In the genomic region with DNA sequence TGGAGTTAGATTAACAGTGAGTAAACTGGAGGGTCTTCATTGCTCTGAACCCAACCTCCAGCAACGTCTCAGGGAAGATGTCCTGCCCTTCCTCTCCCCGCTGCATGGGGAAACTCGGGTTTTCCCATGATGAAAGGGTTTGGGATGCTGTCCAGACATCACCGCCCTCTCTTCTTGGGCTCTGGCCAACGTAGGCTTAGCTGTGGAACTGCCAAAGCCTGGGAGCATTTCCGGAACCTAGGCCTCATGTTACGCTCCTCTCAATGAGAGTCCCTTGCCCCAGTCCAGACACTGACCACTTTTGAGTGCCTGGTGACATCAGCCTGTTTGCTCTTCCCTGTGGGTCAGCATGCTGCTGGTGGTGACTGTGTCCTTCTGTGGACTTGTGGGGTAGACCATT, we compare ENCODE assay signal across 10 mouse cellular contexts. TPM values are rescaled to one million over a fixed set of nuclear protein-coding genes. Genes with fewer than 3 reads are reported as not detected.
DNase-seq lines count a peak whose midpoint lies in the region; ATAC-seq lines count a peak whose summit lies in the region.
"Had no signal": no experiment of that assay in that cellular context is flagged by ENCODE, and none has a peak within 500 bp of the region (broad histone marks: within the 10 kb centered on the region; RNA-seq: fewer than 3 reads in every experiment).

No protein-coding gene starts in this region.

- intact Hi-C loops in heart, postnatal 36 days (cut with DNase I): no loop called here

- ATAC-seq in stomach, embryonic 15.5 days (ENCODE audit: insufficient read depth, low FRiP score, low read depth): no peak
- no peak for ATAC-seq in CD4-positive, CD25-positive, alpha-beta regulatory T cell, adult 4 months

- no peaks in the 10 kb centered on the region for H3K36me3 ChIP-seq in stomach, embryonic 15.5 days
- no peaks in the 10 kb centered on the region for H3K36me3 ChIP-seq in forebrain, embryonic 10.5 days (replicated peaks)
- H3K36me3 ChIP-seq: embryonic facial prominence, embryonic 12.5 days; liver, embryonic 15.5 days had no signal

- peak; percentile 55 for DNase-seq in adrenal gland, postnatal 10 days
- DNase-seq in adrenal gland, adult 18-20 months (ENCODE audit: low spot score in 2 of 2): no peak
- peak; percentile 19 for DNase-seq in right cerebral cortex, postnatal 14 days
- DNase-seq in right cerebral cortex, postnatal 4 days: no peak
- DNase-seq in heart, postnatal 36 days: peak; percentile 55 to 65
- DNase-seq in forebrain, embryonic 10.5 days (ENCODE audit: extremely low spot score, low spot score): no peak

- WGBS in stomach, embryonic 15.5 days: 48% methylated on average over 7 of the region's 7 CpGs
- 88% methylated on average over 7 of the region's 7 CpGs for WGBS in forebrain, embryonic 10.5 days

- no peak overlapping the region for H3K9ac ChIP-seq in stomach, embryonic 15.5 days
- H3K9ac ChIP-seq: embryonic facial prominence, embryonic 12.5 days; liver, embryonic 15.5 days had no signal

- no peaks in the 10 kb centered on the region for H3K27me3 ChIP-seq in stomach, embryonic 15.5 days (replicated peaks)
- peaks cover 32% of the 10 kb centered on the region for H3K27me3 ChIP-seq in forebrain, embryonic 10.5 days (ENCODE audit: poor library complexity, severe bottlenecking)
- H3K27me3 ChIP-seq: embryonic facial prominence, embryonic 12.5 days had no signal

- H3K9me3 ChIP-seq in stomach, embryonic 15.5 days: no peaks in the 10 kb centered on the region
- no peaks in the 10 kb centered on the region for H3K9me3 ChIP-seq in forebrain, embryonic 10.5 days
- H3K9me3 ChIP-seq: embryonic facial prominence, embryonic 12.5 days; liver, embryonic 15.5 days had no signal

- no peak overlapping the region for H3K4me2 ChIP-seq in stomach, embryonic 15.5 days
- H3K4me2 ChIP-seq: embryonic facial prominence, embryonic 12.5 days; liver, embryonic 15.5 days had no signal

- H3K4me3 ChIP-seq in stomach, embryonic 15.5 days (replicated peaks): no peak overlapping the region
- no peak overlapping the region for H3K4me3 ChIP-seq in forebrain, embryonic 10.5 days
- H3K4me3 ChIP-seq: embryonic facial prominence, embryonic 12.5 days; liver, embryonic 15.5 days had no signal

- H3K4me1 ChIP-seq in stomach, embryonic 15.5 days: no peaks in the 10 kb centered on the region
- peaks cover 2% of the 10 kb centered on the region for H3K4me1 ChIP-seq in forebrain, embryonic 10.5 days
- H3K4me1 ChIP-seq: embryonic facial prominence, embryonic 12.5 days; liver, embryonic 15.5 days had no signal

- peak overlapping the region; percentile 31; the same call in 1 of the 2 replicates for H3K27ac ChIP-seq in stomach, embryonic 15.5 days
- no peak overlapping the region for H3K27ac ChIP-seq in forebrain, embryonic 10.5 days
- H3K27ac ChIP-seq: embryonic facial prominence, embryonic 12.5 days; liver, embryonic 15.5 days had no signal

RNA-seq across cellular contexts. Expression of a gene that starts 12.8 kb away (rescaled TPM):
- total RNA-seq in adrenal gland, postnatal 10 days (2021): 10 to 100 TPM; 10.1 to 11.1 TPM
- 1 to 10 TPM; 7.8 to 8.5 TPM for total RNA-seq in adrenal gland, adult 18-20 months (2021)
- total RNA-seq in heart, postnatal 36 days (2021): 1 to 10 TPM; 8.0 to 9.3 TPM
- polyA plus RNA-seq in stomach, embryonic 15.5 days (2015; fragmentation: Nextera tagmentation; extraction: Ambion mirVana): 11.7 TPM in 2 replicates
- polyA plus RNA-seq in CD4-positive, CD25-positive, alpha-beta regulatory T cell, adult 4 months (2017; shearing (Covaris generic)): 1 to 10 TPM; 8.2 to 9.4 TPM
- polyA plus RNA-seq in forebrain, embryonic 10.5 days (2016; fragmentation: Nextera tagmentation; extraction: Ambion mirVana): 11.4 and 12.1 TPM in 2 replicates

RNA-seq across cellular contexts. Expression of a gene that starts 15.9 kb away (rescaled TPM):
- 10 to 100 TPM; 41.7 to 48.5 TPM for total RNA-seq in adrenal gland, postnatal 10 days (2021)
- total RNA-seq in adrenal gland, adult 18-20 months (2021): 10 to 100 TPM; 40.6 to 56.2 TPM
- total RNA-seq in heart, postnatal 36 days (2021): 10 to 100 TPM; 39.3 TPM
- polyA plus RNA-seq in stomach, embryonic 15.5 days (2015; fragmentation: Nextera tagmentation; extraction: Ambion mirVana): 35.2 and 36.0 TPM in 2 replicates
- polyA plus RNA-seq in CD4-positive, CD25-positive, alpha-beta regulatory T cell, adult 4 months (2017; shearing (Covaris generic)): 10 to 100 TPM; 28.3 to 31.6 TPM
- polyA plus RNA-seq in forebrain, embryonic 10.5 days (2016; fragmentation: Nextera tagmentation; extraction: Ambion mirVana): 41.5 and 46.7 TPM in 2 replicates

Comparison
In these comparisons a context has a peak if more than half of its experiments do, and no peak if none do; other contexts are left out.
1. DNase-seq: peak in adrenal gland, postnatal 10 days (single experiment), right cerebral cortex, postnatal 14 days (single experiment) and heart, postnatal 36 days (2 of 2); none in adrenal gland, adult 18-20 months (0 of 2), right cerebral cortex, postnatal 4 days (single experiment) and forebrain, embryonic 10.5 days (single experiment).